Mouse (Mus musculus) liver, embryonic 14.5 days (tissue): ENCODE data around the gene Zfp771. TPM values are rescaled to one million over a fixed set of nuclear protein-coding genes. Genes with fewer than 3 reads are reported as not detected.

Experiments
- ATAC-seq: fragments of 200-750 bp; cut with Nextera tagmentation; 2 replicates; pipeline ENCODE4 v1.8.0; 2017; ENCODE audit warnings: moderate number of reproducible peaks, mild to moderate bottlenecking, moderate library complexity; ENCODE audit not compliant: insufficient read depth
- DNase-seq, 3 experiments: peaks; one replicate each; pipeline ENCODE4 v3.0.0-alpha.2; 2012 to 2013; ENCODE audit warnings: low read depth in 3 of 3, low spot score in 3 of 3
- H3K27ac ChIP-seq: fragments of 300-500 bp; sonication (generic); 2 replicates; pipeline ENCODE4 v1.5.1; 2014; ENCODE audit warnings: moderate library complexity, mild to moderate bottlenecking, control low read depth, inconsistent platforms
- H3K27me3 ChIP-seq: fragments of 300-500 bp; sonication (generic); 2 replicates; pipeline ENCODE4 v1.6.1; 2014; ENCODE audit warnings: mild to moderate bottlenecking, low read length, moderate library complexity; ENCODE audit not compliant: control insufficient read depth, insufficient read depth
- H3K36me3 ChIP-seq: fragments of 300-500 bp; sonication (generic); replicated peaks from 2 replicates; pipeline ENCODE4 v1.6.1; 2014; ENCODE audit warnings: low read depth; ENCODE audit not compliant: control insufficient read depth, insufficient read depth
- H3K4me1 ChIP-seq, 2 experiments: fragments of 200-500 bp in 1 of 2; fragments of 300-500 bp in 1 of 2; sonication (generic) in 1 of 2; replicated peaks; 2 replicates each; pipeline ENCODE4 v1.6.1; 2012 to 2014; ENCODE audit warnings: antibody characterized with exemption in 1 of 2, inconsistent platforms in 1 of 2, low read length in 1 of 2; ENCODE audit not compliant: control insufficient read depth in 2 of 2, insufficient read depth in 2 of 2
- H3K4me2 ChIP-seq: fragments of 300-500 bp; sonication (generic); 2 replicates; pipeline ENCODE4 v1.6.1; 2014; ENCODE audit warnings: low read depth, mild to moderate bottlenecking, control low read depth, moderate library complexity
- H3K4me3 ChIP-seq, 2 experiments: fragments of 200-500 bp in 1 of 2; fragments of 300-500 bp in 1 of 2; sonication (generic) in 1 of 2; 2 replicates each; pipeline ENCODE4 v1.5.1; 2012 to 2014; ENCODE audit warnings: low read depth in 2 of 2, low read length in 2 of 2, mild to moderate bottlenecking in 2 of 2, control low read depth in 1 of 2, inconsistent platforms in 1 of 2, moderate library complexity in 1 of 2; ENCODE audit not compliant: insufficient read depth in 1 of 2
- H3K9ac ChIP-seq: fragments of 300-500 bp; sonication (generic); replicated peaks from 2 replicates; pipeline ENCODE4 v1.6.1; 2014; ENCODE audit warnings: mild to moderate bottlenecking, control low read depth, moderate library complexity
- H3K9me3 ChIP-seq: fragments of 300-500 bp; sonication (generic); 2 replicates; pipeline ENCODE4 v1.6.1; 2016; ENCODE audit warnings: low read length, mixed read lengths; ENCODE audit not compliant: control insufficient read depth
- CTCF ChIP-seq: IDR thresholded peaks from 2 replicates; pipeline ENCODE4 v1.5.1; 2016; ENCODE audit warnings: antibody characterized with exemption, low read depth, control low read depth
- EP300 ChIP-seq: IDR thresholded peaks from 2 replicates; pipeline ENCODE4 v1.6.1; 2016; ENCODE audit warnings: antibody characterized with exemption, low read depth
- WGBS: fragments of 180-500 bp; shearing (Covaris S2); extraction: QIAGEN DNeasy Blood & Tissue Kit; methylation state at CpG from one replicate; pipeline ENCODE4 v1.1.7; 2014; ENCODE audit not compliant: insufficient replicate concordance; 5-methylcytosine and 5-hydroxymethylcytosine counted together
- polyA plus RNA-seq, 2 experiments: library from polyadenylated mRNA; depleted of rRNA in 1 of 2; stranded (reverse) in 1 of 2; unstranded in 1 of 2; fragments of >200 nt; fragmentation: Nextera tagmentation in 1 of 2; extraction: Ambion mirVana in 1 of 2; gene quantifications; 2 replicates each; pipeline versions ENCODE4 v1.2.1 to v1.2.3; 2012 to 2014

The Zfp771 gene
- polyA plus RNA-seq, 2 experiments: 11.0 to 19.6 TPM

DNA sequence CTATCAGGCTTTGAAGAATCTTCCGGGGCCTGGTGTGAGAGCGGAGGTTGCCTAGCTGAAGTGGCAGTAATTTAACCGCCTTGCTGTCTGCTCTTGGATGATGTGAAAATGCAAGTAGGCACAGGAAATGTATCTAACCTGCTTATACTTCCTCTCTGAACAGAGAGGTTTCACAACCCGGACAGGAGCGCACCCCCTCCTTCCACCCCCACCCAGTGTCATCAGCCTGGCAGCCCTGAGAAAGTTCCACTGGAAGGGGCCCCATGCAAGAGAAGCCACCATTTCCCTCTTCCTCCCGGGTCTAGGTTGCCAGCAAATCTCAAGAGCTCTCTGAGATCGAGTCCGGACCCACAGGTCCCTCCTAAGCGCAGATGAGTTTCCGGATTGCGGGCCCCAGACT, 52.0 kb downstream of the Zfp771 start, which contains the start of gene Itgal:
Gene Itgal (plus strand): TSS at position 163 of the 400 bp plus-strand sequence.
- TF ChIP-seq CTCF: no peak
- DNase-seq: no peak
- peak within 1 kb of the TSS; percentile 44 for H3K4me2 ChIP-seq
- H3K9me3 ChIP-seq: no peaks in the 10 kb centered on the region
- H3K4me1 ChIP-seq: peaks cover 0 to 4% of the 10 kb centered on the region in 2 experiments; a peak in 1 of 4 replicates
- peak within 1 kb of the TSS; percentile 20 to 36; a peak in 2 of 4 replicates for H3K4me3 ChIP-seq
- no peak for ATAC-seq
- 19% methylated on average over 11 of the region's 11 CpGs for WGBS
- no peaks in the 10 kb centered on the region for H3K36me3 ChIP-seq
- no peak within 1 kb of the TSS for H3K27ac ChIP-seq
- H3K9ac ChIP-seq: no peak within 1 kb of the TSS
- H3K27me3 ChIP-seq: no peaks in the 10 kb centered on the region

DNA sequence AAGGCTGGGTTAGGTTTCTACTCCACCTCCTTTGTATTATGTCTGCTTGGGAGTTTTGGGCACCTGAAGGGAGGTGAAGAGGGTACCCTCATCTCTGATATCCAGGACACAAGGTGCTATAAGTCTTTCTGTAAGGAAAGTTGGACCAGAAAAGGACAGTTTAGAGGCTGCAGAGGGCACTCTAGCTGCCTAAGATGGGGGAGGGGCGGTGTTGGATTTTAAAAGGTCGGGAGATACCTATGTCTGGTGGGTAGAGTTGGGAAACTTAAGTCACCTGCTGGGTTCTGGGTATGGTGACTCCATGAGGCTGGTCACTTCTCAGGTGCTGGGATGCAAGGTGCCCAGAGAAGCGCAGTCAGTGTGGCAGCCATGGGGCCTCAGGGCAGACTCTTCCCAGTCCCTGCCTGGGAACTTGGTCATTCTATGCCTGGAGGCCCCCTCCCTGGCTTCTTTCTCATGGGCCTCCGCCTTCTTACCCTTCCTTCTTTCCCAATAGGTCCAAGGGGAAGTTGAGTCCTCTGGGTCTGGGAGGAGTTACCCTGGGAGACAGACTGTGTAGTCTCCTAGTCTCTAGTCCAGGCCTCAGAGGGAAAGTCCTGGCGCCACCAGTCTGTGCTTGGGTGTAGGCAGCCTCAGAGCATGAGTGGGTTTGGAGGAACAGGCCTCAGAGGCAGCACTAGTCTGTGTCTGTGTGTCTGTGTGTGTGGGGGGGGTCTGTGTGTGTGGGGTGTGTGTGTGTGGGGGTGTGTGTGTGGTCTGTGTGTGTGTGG, 52.9 kb downstream of the Zfp771 start:
- TF ChIP-seq EP300: no peak
- no peak for TF ChIP-seq CTCF
- 43% methylated on average over 5 of the region's 5 CpGs for WGBS
- H3K27me3 ChIP-seq: no peaks in the 10 kb centered on the region
- DNase-seq: no peak
- peak overlapping the region; percentile 20 to 36; a peak in 1 of 4 replicates for H3K4me3 ChIP-seq
- H3K9ac ChIP-seq: no peak overlapping the region
- H3K4me2 ChIP-seq: no peak overlapping the region
- no peak for ATAC-seq
- no peak overlapping the region for H3K27ac ChIP-seq
- H3K4me1 ChIP-seq: peaks cover 0 to 4% of the 10 kb centered on the region in 2 experiments; a peak in 1 of 4 replicates
- no peaks in the 10 kb centered on the region for H3K9me3 ChIP-seq
- no peaks in the 10 kb centered on the region for H3K36me3 ChIP-seq

DNA sequence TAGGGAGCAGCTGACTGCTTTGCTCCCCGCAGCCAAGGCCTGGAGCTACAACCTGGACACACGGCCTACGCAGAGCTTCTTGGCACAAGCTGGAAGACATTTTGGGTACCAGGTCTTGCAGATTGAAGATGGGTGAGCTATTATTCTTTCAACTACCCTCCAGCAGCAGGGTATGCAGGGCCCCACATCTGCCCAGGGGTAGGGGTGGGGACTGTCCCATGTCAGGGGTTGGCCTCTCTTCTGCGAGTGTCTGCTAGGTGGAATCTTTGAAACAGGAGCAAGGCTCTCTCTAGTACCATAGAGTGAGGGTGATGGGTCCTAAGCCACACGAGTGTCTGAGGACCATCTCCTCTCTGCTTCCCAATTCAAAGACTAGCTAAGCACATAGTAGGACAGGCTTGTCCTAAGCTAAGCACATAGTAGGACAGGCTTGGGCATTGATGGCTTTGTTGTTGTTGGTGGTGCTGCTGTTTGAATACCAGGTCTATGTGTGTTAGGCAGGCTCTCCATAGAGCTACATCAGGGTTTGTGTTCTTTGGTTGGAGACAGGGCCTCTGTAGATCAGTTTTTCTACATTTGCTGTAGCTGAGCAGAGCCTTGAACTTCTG, 53.6 kb downstream of the Zfp771 start:
- Histone ChIP-seq H3K27me3 (no peaks in the 10 kb centered on the region), H3K36me3 (no peaks in the 10 kb centered on the region), H3K9me3 (no peaks in the 10 kb centered on the region), H3K4me2 (no peak overlapping the region), H3K27ac (no peak overlapping the region), H3K9ac (no peak overlapping the region), H3K4me3 (no peak overlapping the region), H3K4me1 (peaks cover 0 to 4% of the 10 kb centered on the region in 2 experiments; a peak in 1 of 4 replicates)
- TF ChIP-seq CTCF: no peak
- no peak for TF ChIP-seq EP300
- WGBS: 75% methylated on average over 5 of the region's 5 CpGs
- DNase-seq (no peak), ATAC-seq (no peak)

Other genes starting within 250 kb of the Zfp771 start
- gene Mvp, start 229.7 kb upstream of the Zfp771 start, polyA plus RNA-seq (2012; rRNA removed): 3.8 and 4.5 TPM in 2 replicates
- 5.5 and 5.6 TPM in 2 replicates for gene Mvp, start 229.7 kb upstream of the Zfp771 start, polyA plus RNA-seq (2014; fragmentation: Nextera tagmentation; extraction: Ambion mirVana)
- gene Pagr1b, start 227.8 kb upstream of the Zfp771 start, polyA plus RNA-seq (2012; rRNA removed): 0.10 and 0.30 TPM in 2 replicates
- gene Pagr1b, start 227.8 kb upstream of the Zfp771 start, polyA plus RNA-seq (2014; fragmentation: Nextera tagmentation; extraction: Ambion mirVana): not detected in 2 replicates
- gene Pagr1a, start 226.9 kb upstream of the Zfp771 start, polyA plus RNA-seq (2012; rRNA removed): 8.0 and 15.2 TPM in 2 replicates
- 27.3 and 32.2 TPM in 2 replicates for gene Pagr1a, start 226.9 kb upstream of the Zfp771 start, polyA plus RNA-seq (2014; fragmentation: Nextera tagmentation; extraction: Ambion mirVana)
- gene Gm42742, start 223.2 kb upstream of the Zfp771 start, polyA plus RNA-seq (2012; rRNA removed): 7.5 and 15.7 TPM in 2 replicates
- gene Gm42742, start 223.2 kb upstream of the Zfp771 start, polyA plus RNA-seq (2014; fragmentation: Nextera tagmentation; extraction: Ambion mirVana): 1.2 and 8.3 TPM in 2 replicates
- gene Prrt2, start 223.1 kb upstream of the Zfp771 start, polyA plus RNA-seq (2012; rRNA removed): 0.08 and 0.55 TPM in 2 replicates
- gene Prrt2, start 223.1 kb upstream of the Zfp771 start, polyA plus RNA-seq (2014; fragmentation: Nextera tagmentation; extraction: Ambion mirVana): 0.40 and 0.41 TPM in 2 replicates
- 91.4 and 97.5 TPM in 2 replicates for gene Maz, start 217.2 kb upstream of the Zfp771 start, polyA plus RNA-seq (2012; rRNA removed)
- 27.3 and 37.4 TPM in 2 replicates for gene Maz, start 217.2 kb upstream of the Zfp771 start, polyA plus RNA-seq (2014; fragmentation: Nextera tagmentation; extraction: Ambion mirVana)
- gene Kif22, start 201.8 kb upstream of the Zfp771 start, polyA plus RNA-seq (2012; rRNA removed): 43.8 and 60.1 TPM in 2 replicates
- 101 and 112 TPM in 2 replicates for gene Kif22, start 201.8 kb upstream of the Zfp771 start, polyA plus RNA-seq (2014; fragmentation: Nextera tagmentation; extraction: Ambion mirVana)
- gene Zg16, start 156.9 kb upstream of the Zfp771 start, polyA plus RNA-seq (2012; rRNA removed): 0.08 and 0.11 TPM in 2 replicates
- gene Zg16, start 156.9 kb upstream of the Zfp771 start, polyA plus RNA-seq (2014; fragmentation: Nextera tagmentation; extraction: Ambion mirVana): not detected in 2 replicates
- 5.3 and 6.4 TPM in 2 replicates for gene AI467606, start 152.9 kb upstream of the Zfp771 start, polyA plus RNA-seq (2012; rRNA removed)
- gene AI467606, start 152.9 kb upstream of the Zfp771 start, polyA plus RNA-seq (2014; fragmentation: Nextera tagmentation; extraction: Ambion mirVana): 7.6 and 8.5 TPM in 2 replicates
- 35.6 and 35.9 TPM in 2 replicates for gene Qprt, start 122.0 kb upstream of the Zfp771 start, polyA plus RNA-seq (2012; rRNA removed)
- 48.6 and 49.2 TPM in 2 replicates for gene Qprt, start 122.0 kb upstream of the Zfp771 start, polyA plus RNA-seq (2014; fragmentation: Nextera tagmentation; extraction: Ambion mirVana)
- gene Spn, start 106.5 kb upstream of the Zfp771 start, polyA plus RNA-seq (2012; rRNA removed): 8.0 and 10.8 TPM in 2 replicates
- gene Spn, start 106.5 kb upstream of the Zfp771 start, polyA plus RNA-seq (2014; fragmentation: Nextera tagmentation; extraction: Ambion mirVana): 7.9 and 8.0 TPM in 2 replicates
- gene Cd2bp2, start 48.2 kb upstream of the Zfp771 start, polyA plus RNA-seq (2012; rRNA removed): 17.6 and 27.6 TPM in 2 replicates
- 17.4 and 18.4 TPM in 2 replicates for gene Cd2bp2, start 48.2 kb upstream of the Zfp771 start, polyA plus RNA-seq (2014; fragmentation: Nextera tagmentation; extraction: Ambion mirVana)
- 12.8 and 15.5 TPM in 2 replicates for gene Tbc1d10b, start 35.8 kb upstream of the Zfp771 start, polyA plus RNA-seq (2012; rRNA removed)
- 10.9 and 13.2 TPM in 2 replicates for gene Tbc1d10b, start 35.8 kb upstream of the Zfp771 start, polyA plus RNA-seq (2014; fragmentation: Nextera tagmentation; extraction: Ambion mirVana)
- gene Mylpf, start 35.4 kb upstream of the Zfp771 start, polyA plus RNA-seq (2012; rRNA removed): 10.6 and 15.6 TPM in 2 replicates
- gene Mylpf, start 35.4 kb upstream of the Zfp771 start, polyA plus RNA-seq (2014; fragmentation: Nextera tagmentation; extraction: Ambion mirVana): 31.0 and 31.1 TPM in 2 replicates
- 3.3 and 3.4 TPM in 2 replicates for gene Zfp553, start 11.2 kb upstream of the Zfp771 start, polyA plus RNA-seq (2012; rRNA removed)
- gene Zfp553, start 11.2 kb upstream of the Zfp771 start, polyA plus RNA-seq (2014; fragmentation: Nextera tagmentation; extraction: Ambion mirVana): 2.4 and 2.8 TPM in 2 replicates
- gene Sept1, start 11.1 kb upstream of the Zfp771 start, polyA plus RNA-seq (2012; rRNA removed): 10.3 and 16.1 TPM in 2 replicates
- 7.0 TPM in 2 replicates for gene Sept1, start 11.1 kb upstream of the Zfp771 start, polyA plus RNA-seq (2014; fragmentation: Nextera tagmentation; extraction: Ambion mirVana)
- 62.2 and 82.9 TPM in 2 replicates for gene Dctpp1, start 16.4 kb downstream of the Zfp771 start, polyA plus RNA-seq (2012; rRNA removed)
- gene Dctpp1, start 16.4 kb downstream of the Zfp771 start, polyA plus RNA-seq (2014; fragmentation: Nextera tagmentation; extraction: Ambion mirVana): 104 and 117 TPM in 2 replicates
- gene Sephs2, start 29.8 kb downstream of the Zfp771 start, polyA plus RNA-seq (2012; rRNA removed): 35.0 and 44.9 TPM in 2 replicates
- gene Sephs2, start 29.8 kb downstream of the Zfp771 start, polyA plus RNA-seq (2014; fragmentation: Nextera tagmentation; extraction: Ambion mirVana): 143 and 155 TPM in 2 replicates
- 6.4 and 6.7 TPM in 2 replicates for gene Itgal, start 52.0 kb downstream of the Zfp771 start, polyA plus RNA-seq (2012; rRNA removed)
- 4.0 and 4.8 TPM in 2 replicates for gene Itgal, start 52.0 kb downstream of the Zfp771 start, polyA plus RNA-seq (2014; fragmentation: Nextera tagmentation; extraction: Ambion mirVana)
- gene Zfp768, start 101.3 kb downstream of the Zfp771 start, polyA plus RNA-seq (2012; rRNA removed): 4.4 and 5.0 TPM in 2 replicates
- gene Zfp768, start 101.3 kb downstream of the Zfp771 start, polyA plus RNA-seq (2014; fragmentation: Nextera tagmentation; extraction: Ambion mirVana): 0.52 and 0.75 TPM in 2 replicates
- 1.2 and 1.9 TPM in 2 replicates for gene Zfp747, start 131.8 kb downstream of the Zfp771 start, polyA plus RNA-seq (2012; rRNA removed)
- 1.2 and 1.8 TPM in 2 replicates for gene Zfp747, start 131.8 kb downstream of the Zfp771 start, polyA plus RNA-seq (2014; fragmentation: Nextera tagmentation; extraction: Ambion mirVana)
- 0.69 and 0.71 TPM in 2 replicates for gene 9130019O22Rik, start 142.9 kb downstream of the Zfp771 start, polyA plus RNA-seq (2012; rRNA removed)
- 1.0 and 1.2 TPM in 2 replicates for gene 9130019O22Rik, start 142.9 kb downstream of the Zfp771 start, polyA plus RNA-seq (2014; fragmentation: Nextera tagmentation; extraction: Ambion mirVana)
- 1.2 and 1.3 TPM in 2 replicates for gene E430018J23Rik, start 149.4 kb downstream of the Zfp771 start, polyA plus RNA-seq (2012; rRNA removed)
- gene E430018J23Rik, start 149.4 kb downstream of the Zfp771 start, polyA plus RNA-seq (2014; fragmentation: Nextera tagmentation; extraction: Ambion mirVana): 1.0 and 1.3 TPM in 2 replicates
- 0.94 and 1.3 TPM in 2 replicates for gene Zfp764, start 162.5 kb downstream of the Zfp771 start, polyA plus RNA-seq (2012; rRNA removed)
- 1.1 and 1.5 TPM in 2 replicates for gene Zfp764, start 162.5 kb downstream of the Zfp771 start, polyA plus RNA-seq (2014; fragmentation: Nextera tagmentation; extraction: Ambion mirVana)
- gene Zfp688, start 177.8 kb downstream of the Zfp771 start, polyA plus RNA-seq (2012; rRNA removed): 5.6 and 6.5 TPM in 2 replicates
- gene Zfp688, start 177.8 kb downstream of the Zfp771 start, polyA plus RNA-seq (2014; fragmentation: Nextera tagmentation; extraction: Ambion mirVana): 8.8 and 8.9 TPM in 2 replicates
- gene Zfp689, start 204.9 kb downstream of the Zfp771 start, polyA plus RNA-seq (2012; rRNA removed): 1.8 and 2.1 TPM in 2 replicates
- gene Zfp689, start 204.9 kb downstream of the Zfp771 start, polyA plus RNA-seq (2014; fragmentation: Nextera tagmentation; extraction: Ambion mirVana): 1.3 and 1.4 TPM in 2 replicates
- 21.2 and 22.9 TPM in 2 replicates for gene Prr14, start 215.3 kb downstream of the Zfp771 start, polyA plus RNA-seq (2012; rRNA removed)
- gene Prr14, start 215.3 kb downstream of the Zfp771 start, polyA plus RNA-seq (2014; fragmentation: Nextera tagmentation; extraction: Ambion mirVana): 20.3 and 23.2 TPM in 2 replicates
- gene Fbrs, start 234.9 kb downstream of the Zfp771 start, polyA plus RNA-seq (2012; rRNA removed): 7.3 and 9.8 TPM in 2 replicates
- gene Fbrs, start 234.9 kb downstream of the Zfp771 start, polyA plus RNA-seq (2014; fragmentation: Nextera tagmentation; extraction: Ambion mirVana): 4.2 and 4.7 TPM in 2 replicates